Mouse (Mus musculus) bone marrow, adult 2 months (tissue): Measurements from ENCODE around the gene Foxa3.

Source experiments
- CTCF ChIP-seq: fragments of 200-500 bp; IDR thresholded peaks from 2 replicates; pipeline ENCODE4 v1.5.1; 2011; ENCODE audit warnings: low read length, control low read depth; ENCODE audit not compliant: control insufficient read depth, insufficient read depth
- POLR2A ChIP-seq: fragments of 200-500 bp; IDR thresholded peaks from 2 replicates; pipeline ENCODE4 v1.6.1; 2011; ENCODE audit warnings: low read depth, mild to moderate bottlenecking, control low read depth, low read length, borderline replicate concordance; ENCODE audit not compliant: control insufficient read depth

- TF ChIP-seq CTCF: no peak
- TF ChIP-seq POLR2A: no peak
Observed at GRCm38 (mm10) chr7:18992294-18992675, 31.1 kb downstream of the Foxa3 start.
